Mouse (Mus musculus): ENCODE data around the gene Psg16. TPM values are rescaled to one million over a fixed set of nuclear protein-coding genes. Genes with fewer than 3 reads are reported as not detected.

The Psg16 gene
- polyA plus RNA-seq, 1 experiment: 0.09 TPM

DNA sequence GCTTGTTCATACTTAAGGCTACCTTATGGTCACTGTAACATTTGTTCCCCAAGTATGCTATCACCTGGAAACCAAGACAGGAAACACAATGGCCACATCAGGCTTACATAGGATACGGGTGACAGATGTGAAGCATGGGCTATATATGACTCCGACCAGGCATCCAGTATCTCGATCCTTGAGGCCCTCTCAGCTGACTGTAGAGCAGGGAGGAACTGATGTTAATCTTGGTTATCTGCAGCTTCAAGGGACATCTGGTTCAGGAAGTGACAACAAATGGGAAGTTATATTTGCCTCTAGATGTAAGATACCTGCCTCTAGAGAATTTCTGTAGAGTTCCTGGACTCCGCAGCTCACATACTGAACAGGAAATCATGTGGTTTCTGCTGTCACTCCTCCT lies 98.0 kb downstream of the Psg16 start:
- TF ChIP-seq POLR2A (IDR thresholded peaks at IDR 0.05; ENCODE audit: borderline replicate concordance, extremely low read depth, low read depth, low read length) (no peak), CTCF (IDR thresholded peaks at IDR 0.05; ENCODE audit: insufficient read depth, low read length) (no peak)

More for the DNA sequence above, 98.0 kb downstream of the Psg16 start:
- no peaks in the 10 kb centered on the region for H3K4me1 ChIP-seq (ENCODE audit: control insufficient read depth, insufficient read depth, low read length)
- no peak for DNase-seq
- no peak overlapping the region for H3K4me3 ChIP-seq (replicated peaks; ENCODE audit: extremely low read depth, low read depth, low read length)
- 77% methylated on average over 4 of the region's 4 CpGs for WGBS

Other genes starting within 250 kb of the Psg16 start
- gene Prkd2, start 231.1 kb upstream of the Psg16 start, polyA plus RNA-seq (2012; rRNA removed): 97.2 and 121 TPM in 2 replicates
- 31.7 and 41.1 TPM in 2 replicates for gene Dact3, start 198.7 kb upstream of the Psg16 start, polyA plus RNA-seq (2012; rRNA removed)
- 12.5 and 27.7 TPM in 2 replicates for gene Gng8, start 182.3 kb upstream of the Psg16 start, polyA plus RNA-seq (2012; rRNA removed)
- 9.8 and 10.4 TPM in 2 replicates for gene Ptgir, start 167.6 kb upstream of the Psg16 start, polyA plus RNA-seq (2012; rRNA removed)
- 279 and 310 TPM in 2 replicates for gene Calm3, start 149.9 kb upstream of the Psg16 start, polyA plus RNA-seq (2012; rRNA removed)
- 2.0 and 3.2 TPM in 2 replicates for gene Pnmal2, start 129.4 kb upstream of the Psg16 start, polyA plus RNA-seq (2012; rRNA removed)
- gene Pnmal1, start 114.4 kb upstream of the Psg16 start, polyA plus RNA-seq (2012; rRNA removed): not detected in 2 replicates
- 0.03 and 0.04 TPM in 2 replicates for gene Gm42372, start 91.0 kb upstream of the Psg16 start, polyA plus RNA-seq (2012; rRNA removed)
- gene Ccdc8, start 81.3 kb upstream of the Psg16 start, polyA plus RNA-seq (2012; rRNA removed): 4.1 and 5.2 TPM in 2 replicates
- gene Ppp5c, start 46.1 kb upstream of the Psg16 start, polyA plus RNA-seq (2012; rRNA removed): 141 and 153 TPM in 2 replicates
- 1.7 and 5.5 TPM in 2 replicates for gene Hif3a, start 11.6 kb upstream of the Psg16 start, polyA plus RNA-seq (2012; rRNA removed)
- not detected in 2 replicates for gene Ceacam3, start 76.2 kb downstream of the Psg16 start, polyA plus RNA-seq (2012; rRNA removed)
- gene Psg29, start 129.4 kb downstream of the Psg16 start, polyA plus RNA-seq (2012; rRNA removed): not detected in 2 replicates